Mouse (Mus musculus) testis, postnatal 14 days (tissue): ENCODE measurements at regions not wholly inside any gene's neighbourhood (a gene's known extent, or its start where the extent isn't known, plus 50 kb on each side); places are given as distances from the start of the nearest gene placed in this dataset.
A peak's percentile ranks its signal among the peaks of the same experiment; 100 is the strongest.

ENCODE experiments used
- DNase-seq: peaks from one replicate; pipeline ENCODE4 v3.0.0; 2021; ENCODE audit warnings: low spot score

DNA sequence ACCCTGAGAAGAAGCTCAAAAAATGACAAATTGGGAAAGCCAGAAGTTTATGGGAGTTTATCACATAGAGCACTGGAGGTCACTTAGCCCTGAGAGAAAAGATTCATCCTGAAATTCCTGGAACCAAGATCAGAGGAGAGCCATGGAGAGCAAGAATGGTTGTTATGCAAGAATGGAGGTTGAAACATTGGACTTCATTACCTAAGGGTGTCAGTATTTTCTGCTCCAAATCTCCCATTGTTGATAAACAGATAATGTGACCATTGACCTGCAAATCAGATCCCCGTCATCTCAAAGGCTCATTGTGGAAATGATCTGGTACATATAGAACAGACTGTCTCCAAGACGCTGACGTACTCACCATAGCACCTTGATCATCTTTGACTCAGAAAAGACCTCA lies 1477.6 kb upstream of the Slc10a2 start:
- no peak for DNase-seq

DNA sequence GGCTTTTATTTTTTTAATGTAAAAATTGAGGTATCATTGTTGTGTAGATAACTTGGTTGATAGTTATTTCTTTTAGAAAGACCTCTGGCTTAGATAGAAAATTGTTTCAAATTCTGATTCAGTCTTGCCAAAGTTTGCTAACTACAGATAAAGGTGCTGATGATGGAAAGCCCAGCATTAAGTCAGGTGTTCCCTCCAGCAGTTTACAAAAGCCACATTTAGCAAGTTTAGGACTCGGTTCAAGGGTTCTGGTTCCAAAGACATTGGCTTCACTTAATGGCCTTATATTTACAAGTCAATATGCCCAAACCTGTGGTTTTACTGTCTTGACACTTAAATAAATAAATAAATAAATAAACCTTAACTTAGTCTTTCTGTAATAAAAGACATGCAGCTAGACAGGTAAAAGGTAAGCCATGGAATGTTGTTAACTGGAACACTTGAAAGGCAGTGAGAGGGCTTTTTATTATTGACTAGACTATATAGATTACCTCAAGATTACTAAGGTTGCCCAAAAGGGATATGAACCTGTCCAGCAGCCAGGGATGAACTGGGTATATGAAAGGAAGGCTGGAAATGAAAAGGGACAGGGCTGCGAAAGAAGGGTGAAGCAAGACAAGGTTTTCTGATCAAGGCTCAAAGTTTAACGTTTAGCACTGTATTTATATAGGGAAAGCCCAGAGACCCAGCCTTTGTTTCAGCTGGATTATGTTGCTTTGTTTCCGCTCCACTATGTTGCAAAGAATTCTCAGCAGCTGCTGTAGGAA lies 1472.9 kb upstream of the Slc10a2 start:
- DNase-seq = no peak

DNA sequence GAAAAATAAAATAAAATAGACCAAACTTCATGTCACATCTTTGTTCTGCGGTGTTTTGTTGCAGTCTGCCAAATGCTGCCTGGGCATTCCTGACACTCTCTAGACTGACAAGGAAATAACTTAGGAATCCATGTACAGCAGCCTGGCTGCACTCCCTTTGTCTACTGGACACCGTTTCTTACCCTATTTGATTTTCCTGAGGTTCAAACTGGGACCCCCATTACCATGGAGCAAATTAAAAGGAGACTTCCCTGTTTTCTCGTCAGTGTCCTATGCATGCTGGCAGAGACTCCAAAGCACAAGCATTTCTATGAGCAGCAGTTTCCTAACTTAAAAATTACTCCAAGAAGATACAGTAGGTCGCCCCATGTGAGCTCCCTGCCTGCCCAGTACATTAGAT lies 1470.1 kb upstream of the Slc10a2 start:
- DNase-seq = no peak

DNA sequence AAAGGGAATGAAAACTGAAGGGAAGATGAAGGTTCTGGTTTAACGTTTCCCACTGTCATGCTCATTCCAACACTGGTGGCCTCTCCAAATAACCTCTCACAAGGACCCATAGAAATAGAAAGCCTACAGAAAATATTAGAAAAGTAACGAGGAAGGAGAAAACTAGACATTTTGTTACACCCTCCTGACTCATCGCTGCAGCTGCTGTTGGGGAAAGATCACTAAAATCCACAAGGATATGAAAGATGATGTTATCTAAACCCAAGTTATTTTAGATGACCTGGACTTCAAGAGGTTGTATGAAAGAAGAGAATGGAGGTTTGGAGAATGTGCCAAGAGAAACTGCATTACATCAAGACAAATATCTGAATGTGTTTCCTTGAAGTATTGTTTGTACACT lies 1468.3 kb upstream of the Slc10a2 start:
- DNase-seq = no peak

DNA sequence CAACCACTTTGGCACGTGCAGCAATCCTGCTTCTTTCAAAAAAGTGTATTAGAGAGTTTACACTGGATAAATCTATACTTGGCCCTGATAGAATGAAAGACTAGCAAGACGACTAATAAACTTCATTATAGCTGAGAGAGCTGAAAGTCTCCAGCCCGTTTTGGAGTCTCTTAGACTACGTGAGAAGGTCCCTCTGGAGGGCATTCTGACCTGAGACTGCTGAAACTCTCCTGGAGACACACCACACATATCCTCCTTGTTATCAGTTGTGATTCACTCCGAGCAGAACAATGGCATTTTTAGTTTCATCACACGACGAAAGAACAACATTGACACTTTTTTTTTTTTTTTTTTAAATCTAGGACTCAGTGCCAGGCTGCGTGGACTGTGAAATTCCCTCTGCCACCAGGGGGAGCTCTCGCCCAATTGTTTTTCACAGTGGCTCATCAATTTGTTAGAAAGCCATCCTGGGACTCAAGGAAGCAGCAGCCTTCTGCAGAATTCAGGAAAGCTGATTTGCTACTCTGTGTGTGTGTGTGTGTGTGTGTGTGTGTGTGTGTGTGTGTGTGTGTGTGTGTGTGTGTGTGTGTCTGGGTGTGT lies 1467.0 kb upstream of the Slc10a2 start:
- DNase-seq = peak; percentile 31

DNA sequence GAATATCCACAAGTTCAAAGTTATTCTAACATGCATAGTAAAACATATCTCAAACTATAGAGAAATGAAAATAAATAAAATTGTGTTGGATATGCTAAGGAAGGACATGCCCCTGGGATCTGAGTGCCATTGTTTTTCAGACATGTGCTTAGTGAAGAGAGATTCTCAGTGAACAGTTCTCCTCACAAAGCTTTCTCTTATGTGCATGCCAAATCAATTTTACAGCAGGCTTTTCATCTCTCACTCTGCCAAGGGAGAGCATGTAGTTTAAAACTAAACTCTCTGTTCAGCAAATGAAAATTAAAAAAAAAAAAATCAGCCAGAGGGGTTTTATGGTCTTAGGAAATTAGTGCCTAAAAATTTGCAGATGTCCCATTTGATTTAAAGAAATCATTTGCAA lies 1445.8 kb upstream of the Slc10a2 start:
- no peak for DNase-seq

DNA sequence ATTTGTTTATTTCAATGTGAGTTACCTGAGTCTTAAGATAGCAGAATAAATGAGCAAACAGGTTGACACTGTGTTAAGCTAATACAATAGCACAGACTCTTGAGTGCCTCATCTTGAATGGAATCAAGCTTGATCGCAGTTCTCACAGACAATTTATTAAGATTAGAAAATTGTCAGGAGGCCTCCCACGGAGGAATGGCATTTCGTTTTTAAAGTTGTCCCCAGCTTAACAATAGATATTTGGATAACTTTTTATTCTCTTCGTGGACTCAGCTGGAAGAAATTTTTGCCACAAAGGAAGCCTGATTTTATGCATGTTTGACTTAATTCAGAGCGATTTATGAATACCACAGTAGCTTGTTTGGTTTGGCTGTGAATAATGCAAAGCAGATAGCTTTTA lies 1422.0 kb upstream of the Slc10a2 start:
- DNase-seq = no peak

DNA sequence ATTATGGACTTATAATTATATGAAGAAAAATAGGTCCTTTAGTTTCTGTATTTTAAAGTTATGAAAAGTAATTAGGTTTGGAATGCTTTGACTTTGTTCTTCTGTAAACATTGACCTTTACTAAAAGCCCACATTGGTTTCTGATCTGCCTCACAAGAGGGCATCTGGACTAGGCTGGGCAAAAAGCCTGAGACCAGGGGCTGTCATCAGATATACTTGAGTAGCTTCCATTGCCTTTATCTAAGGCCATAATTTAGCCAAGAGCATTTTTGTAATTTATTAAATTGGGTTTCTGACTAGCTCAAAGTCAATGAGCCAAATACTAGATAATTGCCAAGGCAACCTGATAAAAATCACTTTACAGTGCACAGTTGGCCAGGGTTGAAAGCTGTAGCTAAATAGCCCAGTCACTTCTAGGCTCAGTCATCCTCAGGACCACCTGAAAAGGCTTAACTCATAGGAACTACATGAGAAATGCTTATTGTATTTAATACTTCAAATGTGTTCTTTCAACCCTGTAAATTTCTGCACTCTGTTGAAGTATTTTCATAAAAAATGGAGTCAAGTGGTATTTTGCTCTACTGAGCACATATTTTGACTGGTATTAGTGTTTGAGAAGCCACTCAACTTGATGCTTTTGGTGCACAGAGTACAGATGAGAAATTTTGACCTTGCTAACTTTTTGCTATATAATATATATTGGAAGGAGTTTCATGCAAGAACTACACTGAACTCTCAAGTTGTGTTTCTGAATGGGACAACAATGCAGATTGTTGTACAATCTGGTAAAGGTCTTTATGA lies 1410.9 kb upstream of the Slc10a2 start:
- no peak for DNase-seq

DNA sequence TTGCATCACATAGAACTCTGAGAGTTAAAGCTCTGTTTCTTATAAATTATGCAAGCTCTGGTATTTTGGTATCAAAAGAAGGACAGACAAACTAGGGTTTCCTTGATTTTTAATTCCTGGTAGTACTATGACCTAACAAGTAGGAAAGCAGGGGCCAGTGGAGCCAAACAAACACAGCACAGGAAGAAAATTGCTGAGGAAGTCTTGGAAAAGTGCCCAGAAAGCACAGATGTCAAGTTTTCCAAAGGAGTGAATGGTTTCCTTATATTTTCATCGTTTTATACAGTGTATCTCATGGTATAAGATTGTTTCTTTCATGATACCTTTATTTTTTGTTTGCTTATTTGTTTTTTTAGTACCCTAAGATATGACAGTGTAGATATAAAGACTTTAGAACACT lies 1387.3 kb upstream of the Slc10a2 start:
- DNase-seq = no peak

DNA sequence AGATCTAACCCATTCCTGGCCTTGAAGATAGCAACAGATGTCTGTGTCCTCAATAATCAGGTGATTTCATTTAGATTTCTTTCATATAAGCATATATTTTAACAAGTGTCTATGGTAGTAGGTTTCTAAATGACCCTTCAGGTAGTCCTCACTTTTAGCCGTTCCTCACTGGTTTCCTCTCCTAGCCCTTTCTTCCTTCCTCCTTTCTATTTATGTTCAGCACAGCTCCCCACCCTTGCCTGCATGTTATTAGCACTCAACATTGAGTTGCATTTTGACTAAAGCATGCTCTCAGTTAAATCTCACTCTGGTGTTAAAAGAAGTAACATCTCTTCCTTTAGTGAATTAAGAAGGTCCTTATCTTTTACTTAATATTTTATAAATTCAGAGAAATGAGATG lies 1376.8 kb upstream of the Slc10a2 start:
- no peak for DNase-seq

DNA sequence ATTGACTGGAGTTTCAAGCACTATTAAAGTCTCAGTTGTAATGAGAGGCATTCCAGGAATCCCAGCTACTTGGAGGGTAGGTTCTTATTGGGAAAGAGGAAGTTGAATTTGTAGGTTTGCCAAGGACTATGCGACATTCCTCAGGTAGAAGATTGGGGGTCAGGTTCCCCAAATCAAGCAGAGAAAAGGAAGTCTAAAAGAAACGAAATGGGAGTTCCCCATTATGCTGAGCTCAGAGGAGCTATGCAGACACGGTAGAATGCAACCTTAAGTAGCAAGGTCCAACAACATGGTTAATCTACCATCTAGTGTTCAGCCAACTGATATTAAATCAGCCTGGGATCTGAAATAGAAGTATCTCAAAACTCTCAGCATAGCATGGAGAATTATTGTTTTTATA lies 1365.9 kb upstream of the Slc10a2 start:
- no peak for DNase-seq

DNA sequence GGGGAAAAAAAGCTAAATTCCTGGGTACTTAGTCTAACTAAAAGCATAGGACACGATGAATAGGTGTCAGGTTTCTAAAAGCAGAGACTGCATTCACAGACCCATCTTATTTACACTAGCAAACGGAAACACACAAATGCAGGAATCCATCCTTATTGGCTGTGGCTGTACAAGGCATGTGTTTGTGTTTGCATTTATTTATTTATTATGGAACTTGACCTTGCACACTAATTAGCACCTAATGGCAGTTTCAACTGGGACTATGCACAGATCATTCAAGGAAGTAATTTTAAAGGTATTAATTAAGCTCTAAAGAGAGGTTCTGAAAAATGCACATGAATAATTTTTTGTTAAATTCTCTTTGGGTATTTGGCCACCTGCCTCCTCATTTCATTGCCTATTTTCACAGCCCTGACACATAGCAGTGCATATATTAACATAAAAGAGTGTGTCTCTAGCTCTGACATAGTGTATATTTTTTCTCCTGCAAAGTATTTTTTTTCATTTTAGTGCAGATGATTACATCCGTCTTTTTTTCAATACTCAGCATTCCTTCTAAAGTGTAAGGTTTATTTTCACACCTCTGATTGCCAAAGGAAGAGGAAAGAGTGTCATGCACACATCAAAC lies 1351.5 kb upstream of the Slc10a2 start:
- no peak for DNase-seq

DNA sequence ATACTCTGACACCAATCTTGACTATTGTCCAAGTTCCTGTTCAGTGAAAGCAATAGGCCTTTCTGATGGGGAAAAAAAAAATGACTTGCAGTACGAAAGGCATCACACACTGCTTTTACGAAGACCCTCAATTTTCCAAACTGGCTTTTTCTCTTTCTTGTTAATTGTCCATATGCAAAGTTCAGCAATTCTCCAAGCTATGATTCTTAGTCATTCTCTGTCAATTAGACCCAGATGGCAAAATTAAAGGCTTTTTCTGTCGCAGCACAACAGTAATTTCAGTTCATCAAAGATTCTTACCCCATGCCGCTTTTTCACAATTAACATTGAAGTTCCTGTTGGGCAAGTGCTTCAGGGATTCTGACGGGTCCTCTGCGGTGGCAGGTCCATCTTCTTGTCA lies 1343.2 kb upstream of the Slc10a2 start:
- DNase-seq = no peak

DNA sequence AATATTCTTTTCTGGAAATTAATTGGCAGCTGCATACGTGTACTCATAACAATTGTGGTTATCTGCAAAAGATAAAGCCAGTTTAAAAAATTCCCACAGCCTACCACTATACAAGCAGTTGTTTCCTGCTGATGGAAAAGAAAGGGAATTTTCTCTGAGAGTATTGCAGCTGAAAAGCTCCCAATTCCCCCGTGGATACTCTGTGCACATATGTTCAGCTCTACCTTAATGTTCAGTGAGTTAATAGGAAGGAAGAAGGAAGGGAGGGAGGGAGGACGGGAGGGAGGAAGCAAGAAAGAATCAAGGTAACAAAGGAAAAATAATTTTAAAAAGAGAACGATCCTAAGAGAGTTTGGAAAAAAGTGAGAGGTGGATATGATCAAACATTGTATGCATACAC lies 1333.9 kb upstream of the Slc10a2 start:
- DNase-seq = no peak
